12 mouse cellular contexts compared by ENCODE assay signal in genomic region chr2:35338707-35339106, GRCm38 (mm10). TPM values are rescaled to one million over a fixed set of nuclear protein-coding genes. Genes with fewer than 3 reads are reported as not detected.
DNase-seq lines count a peak whose midpoint lies in the region; ATAC-seq and TF ChIP-seq lines count a peak whose summit lies in the region.
"Had no signal": no experiment of that assay in that cellular context is flagged by ENCODE, and none has a peak within 500 bp of the region (broad histone marks: within the 10 kb centered on the region; RNA-seq: fewer than 3 reads in every experiment).

No protein-coding gene starts in this region.

- 66% methylated on average over 6 of the region's 6 CpGs for whole genome bisulfite sequencing in heart, postnatal 0 days
- WGBS in lung, embryonic 15.5 days: 53% methylated on average over 6 of the region's 6 CpGs

- H3K4me3 ChIP-seq in heart, postnatal 0 days (ENCODE audit: low read depth, low read length): no peak overlapping the region
- H3K4me3 ChIP-seq in lung, embryonic 15.5 days: no peak overlapping the region
- H3K4me3 ChIP-seq: embryonic facial prominence, embryonic 13.5 days; neural tube, embryonic 12.5 days had no signal

- H3K27me3 ChIP-seq in heart, postnatal 0 days (ENCODE audit: control insufficient read depth, insufficient read depth, low read length): no peaks in the 10 kb centered on the region
- no peaks in the 10 kb centered on the region for H3K27me3 ChIP-seq in lung, embryonic 15.5 days
- H3K27me3 ChIP-seq: embryonic facial prominence, embryonic 13.5 days; neural tube, embryonic 12.5 days had no signal

- no peak for TF ChIP-seq CTCF in heart, postnatal 0 days (IDR thresholded peaks at IDR 0.05; ENCODE audit: low read depth)

- peak overlapping the region; percentile 46 for H3K27ac ChIP-seq in heart, postnatal 0 days (ENCODE audit: low read depth)
- 0 out of 2 replicates have a peak overlapping the region, but pooled peaks have one; percentile 0 for H3K27ac ChIP-seq in lung, embryonic 15.5 days
- H3K27ac ChIP-seq: embryonic facial prominence, embryonic 13.5 days; liver, embryonic 14.5 days; neural tube, embryonic 12.5 days had no signal

- H3K9me3 ChIP-seq in heart, postnatal 0 days (replicated peaks; ENCODE audit: control insufficient read depth, low read length): no peaks in the 10 kb centered on the region
- H3K9me3 ChIP-seq in lung, embryonic 15.5 days: no peaks in the 10 kb centered on the region
- H3K9me3 ChIP-seq: embryonic facial prominence, embryonic 13.5 days; neural tube, embryonic 12.5 days had no signal

- no peak overlapping the region for H3K9ac ChIP-seq in heart, postnatal 0 days (replicated peaks; ENCODE audit: low read depth, low read length)
- H3K9ac ChIP-seq in lung, embryonic 15.5 days: no peak overlapping the region
- H3K9ac ChIP-seq: embryonic facial prominence, embryonic 13.5 days; liver, embryonic 14.5 days; neural tube, embryonic 12.5 days had no signal

- no peak overlapping the region for H3K4me2 ChIP-seq in heart, postnatal 0 days (ENCODE audit: low read depth, low read length)
- H3K4me2 ChIP-seq in lung, embryonic 15.5 days: no peak overlapping the region
- H3K4me2 ChIP-seq: embryonic facial prominence, embryonic 13.5 days; neural tube, embryonic 12.5 days had no signal

- H3K36me3 ChIP-seq in heart, postnatal 0 days (replicated peaks; ENCODE audit: control insufficient read depth, insufficient read depth, low read length): no peaks in the 10 kb centered on the region
- no peaks in the 10 kb centered on the region for H3K36me3 ChIP-seq in lung, embryonic 15.5 days
- H3K36me3 ChIP-seq: embryonic facial prominence, embryonic 13.5 days; neural tube, embryonic 12.5 days had no signal

- no peak for TF ChIP-seq EP300 in heart, postnatal 0 days (IDR thresholded peaks at IDR 0.05; ENCODE audit: low read depth)

- H3K4me1 ChIP-seq in heart, postnatal 0 days (ENCODE audit: control insufficient read depth, insufficient read depth): peaks cover 14% of the 10 kb centered on the region
- H3K4me1 ChIP-seq in lung, embryonic 15.5 days: peaks cover 29% of the 10 kb centered on the region

- no peak for ATAC-seq in heart, postnatal 0 days (ENCODE audit: insufficient read depth, low read depth)
- no peak for ATAC-seq in lung, embryonic 15.5 days (ENCODE audit: borderline replicate concordance, extremely low read depth, low FRiP score, low TSS enrichment)
- no peak for ATAC-seq in erythroid progenitor cell, adult 5-6 weeks (replicated peaks; ENCODE audit: low FRiP score, poor library complexity, severe bottlenecking)

- DNase-seq in 3T3-L1 (ENCODE audit: low read depth, low spot score) (peak; percentile 28), adipocyte (ENCODE audit: low spot score) (peak; percentile 98)
- DNase-seq in heart, postnatal 0 days (ENCODE audit: low spot score): no peak
- no peak for DNase-seq in urinary bladder, postnatal 4 days (ENCODE audit: low spot score in 2 of 2)
- no peak for DNase-seq in B cell, adult 2 months

RNA-seq across cellular contexts. Expression of gene Stom, which starts 1.9 kb away (rescaled TPM):
- 60.1 and 79.0 TPM in 2 replicates for total RNA-seq in heart, postnatal 0 days (2014; rRNA removed; ENCODE audit: low replicate concordance)
- polyA plus RNA-seq in heart, postnatal 0 days (2015; fragmentation: Nextera tagmentation; extraction: Ambion mirVana): 48.4 and 51.3 TPM in 2 replicates
- polyA plus RNA-seq in lung, embryonic 15.5 days (2015; fragmentation: Nextera tagmentation; extraction: Ambion mirVana): 50.6 and 53.4 TPM in 2 replicates
- total RNA-seq in erythroid progenitor cell, adult 5-6 weeks (2015; ENCODE audit: low replicate concordance): 563 and 590 TPM in 2 replicates
- 638 and 692 TPM in 2 replicates for total RNA-seq in erythroid progenitor cell, adult 5-6 weeks (2017; ENCODE audit: low replicate concordance)

RNA-seq across cellular contexts. Expression of gene 4930568D16Rik, which starts 28.8 kb away (rescaled TPM):
- not detected in 2 replicates for total RNA-seq in heart, postnatal 0 days (2014; rRNA removed; ENCODE audit: low replicate concordance)
- polyA plus RNA-seq in heart, postnatal 0 days (2015; fragmentation: Nextera tagmentation; extraction: Ambion mirVana): not detected in 2 replicates
- not detected in 2 replicates for polyA plus RNA-seq in lung, embryonic 15.5 days (2015; fragmentation: Nextera tagmentation; extraction: Ambion mirVana)
- not detected in 2 replicates for total RNA-seq in erythroid progenitor cell, adult 5-6 weeks (2015; ENCODE audit: low replicate concordance)
- total RNA-seq in erythroid progenitor cell, adult 5-6 weeks (2017; ENCODE audit: low replicate concordance): not detected in 2 replicates
- total RNA-seq: gastrocnemius, postnatal 36 days; MEL had no signal
- polyA plus RNA-seq: embryonic facial prominence, embryonic 13.5 days; liver, embryonic 14.5 days; neural tube, embryonic 12.5 days had no signal

RNA-seq across cellular contexts. Expression of gene 4930402F06Rik, which starts 58.3 kb away (rescaled TPM):
- total RNA-seq in heart, postnatal 0 days (2014; rRNA removed; ENCODE audit: low replicate concordance): not detected in 2 replicates
- polyA plus RNA-seq in heart, postnatal 0 days (2015; fragmentation: Nextera tagmentation; extraction: Ambion mirVana): not detected in 2 replicates
- polyA plus RNA-seq in lung, embryonic 15.5 days (2015; fragmentation: Nextera tagmentation; extraction: Ambion mirVana): not detected in 2 replicates
- not detected in 2 replicates for total RNA-seq in erythroid progenitor cell, adult 5-6 weeks (2015; ENCODE audit: low replicate concordance)
- not detected in 2 replicates for total RNA-seq in erythroid progenitor cell, adult 5-6 weeks (2017; ENCODE audit: low replicate concordance)
- total RNA-seq: gastrocnemius, postnatal 36 days; MEL had no signal
- polyA plus RNA-seq: embryonic facial prominence, embryonic 13.5 days; liver, embryonic 14.5 days; neural tube, embryonic 12.5 days had no signal

Comparison
In these comparisons a context has a peak if more than half of its experiments do, and no peak if none do; other contexts are left out.
1. DNase-seq: peak in 3T3-L1 (single experiment) and adipocyte (single experiment); none in heart, postnatal 0 days (single experiment), urinary bladder, postnatal 4 days (0 of 2) and B cell, adult 2 months (0 of 2).